8 mouse cellular contexts compared by ENCODE assay signal in genomic region chr2:25365091-25365761, GRCm38 (mm10). TPM values are rescaled to one million over a fixed set of nuclear protein-coding genes. Genes with fewer than 3 reads are reported as not detected.
DNase-seq lines count a peak whose midpoint lies in the region; ATAC-seq and TF ChIP-seq lines count a peak whose summit lies in the region.

Gene Uap1l1 (minus strand): TSS chr2:25365682.

- WGBS in limb, embryonic 13.5 days = under 1% methylated on average over 54 of the region's 54 CpGs
- whole genome bisulfite sequencing in midbrain, embryonic 14.5 days = 1% methylated on average over 54 of the region's 54 CpGs
- under 1% methylated on average over 50 of the region's 54 CpGs for WGBS in small intestine, adult 2 months

- peaks cover 51% of the 10 kb centered on the region for H3K27me3 ChIP-seq in limb, embryonic 13.5 days
- peaks cover 25% of the 10 kb centered on the region; the same call in 1 of the 2 replicates for H3K27me3 ChIP-seq in midbrain, embryonic 14.5 days (ENCODE audit: control insufficient read depth, insufficient read depth, low read length)
- H3K27me3 ChIP-seq in small intestine, adult 2 months (ENCODE audit: control insufficient read depth, insufficient read depth, low read length) = no peaks in the 10 kb centered on the region

- TF ChIP-seq CTCF in small intestine, adult 2 months (IDR thresholded peaks at IDR 0.05; ENCODE audit: extremely low read depth, insufficient read length, insufficient replicate concordance, low read depth, low read length) = no peak

- no peak within 1 kb of the TSS for H3K27ac ChIP-seq in limb, embryonic 13.5 days
- no peak within 1 kb of the TSS for H3K27ac ChIP-seq in midbrain, embryonic 14.5 days (replicated peaks; ENCODE audit: low read depth, low read length)
- H3K27ac ChIP-seq in small intestine, adult 2 months (ENCODE audit: insufficient read depth, low read depth, low read length) = peak within 1 kb of the TSS; percentile 89

- peak within 1 kb of the TSS; percentile 78 for H3K9ac ChIP-seq in limb, embryonic 13.5 days
- H3K9ac ChIP-seq in midbrain, embryonic 14.5 days (replicated peaks; ENCODE audit: low read length) = peak within 1 kb of the TSS; percentile 57

- peak; percentile 87 to 91 for DNase-seq in adrenal gland, adult (ENCODE audit: inconsistent age in 2 of 2, low spot score in 1 of 2)
- DNase-seq in embryo, embryonic 11.5 days (ENCODE audit: low read depth, low spot score) = peak; percentile 43
- peak; percentile 87 to 92 for DNase-seq in heart, adult 18-20 months
- peak; percentile 83 for DNase-seq in kidney, adult 18-20 months
- peak; percentile 79 for DNase-seq in midbrain, embryonic 14.5 days
- no peak for DNase-seq in c-Kit-positive CD71-positive TER-119-positive erythroid progenitor cells, embryonic 14.5 days (ENCODE audit: low spot score)

- H3K4me1 ChIP-seq in limb, embryonic 13.5 days = peaks cover 8% of the 10 kb centered on the region
- no peaks in the 10 kb centered on the region for H3K4me1 ChIP-seq in midbrain, embryonic 14.5 days (ENCODE audit: control insufficient read depth, insufficient read depth, low read length)
- H3K4me1 ChIP-seq in small intestine, adult 2 months (ENCODE audit: control insufficient read depth, insufficient read depth, insufficient read length, low read length) = peaks cover 29% of the 10 kb centered on the region

- peak within 1 kb of the TSS; percentile 67 for H3K4me3 ChIP-seq in limb, embryonic 13.5 days
- peak within 1 kb of the TSS; percentile 48 for H3K4me3 ChIP-seq in midbrain, embryonic 14.5 days (replicated peaks; ENCODE audit: low read depth, low read length)
- H3K4me3 ChIP-seq in small intestine, adult 2 months (ENCODE audit: low read depth, low read length) = peak within 1 kb of the TSS; percentile 91

- peak; percentile 69 for ATAC-seq in limb, embryonic 13.5 days (ENCODE audit: low FRiP score, low read depth)
- ATAC-seq in midbrain, embryonic 14.5 days (ENCODE audit: low FRiP score, low TSS enrichment) = 0 out of 2 replicates have a peak, but pooled peaks have one; percentile 34

- H3K4me2 ChIP-seq in limb, embryonic 13.5 days (replicated peaks) = peak within 1 kb of the TSS; percentile 99
- H3K4me2 ChIP-seq in midbrain, embryonic 14.5 days (ENCODE audit: low read length) = peak within 1 kb of the TSS; percentile 95

- no peaks in the 10 kb centered on the region for H3K9me3 ChIP-seq in limb, embryonic 13.5 days
- no peaks in the 10 kb centered on the region for H3K9me3 ChIP-seq in midbrain, embryonic 14.5 days (ENCODE audit: control insufficient read depth, low read length)

- peak; percentile 93 for TF ChIP-seq POLR2A in small intestine, adult 2 months (IDR thresholded peaks at IDR 0.05; ENCODE audit: low read depth, low read length)

- no peaks in the 10 kb centered on the region for H3K36me3 ChIP-seq in limb, embryonic 13.5 days
- H3K36me3 ChIP-seq in midbrain, embryonic 14.5 days (ENCODE audit: control insufficient read depth, insufficient read depth, low read length) = no peaks in the 10 kb centered on the region
- H3K36me3 ChIP-seq in small intestine, adult 2 months (ENCODE audit: control insufficient read depth, insufficient read depth, low read length) = peaks cover 24% of the 10 kb centered on the region

RNA-seq across cellular contexts. Expression of gene Uap1l1, which starts in this region (rescaled TPM):
- total RNA-seq in heart, adult 18-20 months (2021) = 10 to 100 TPM; 10.3 to 11.8 TPM
- 11.3 and 13.2 TPM in 2 replicates for polyA plus RNA-seq in limb, embryonic 13.5 days (2015; fragmentation: Nextera tagmentation; extraction: Ambion mirVana)
- 2.6 and 5.3 TPM in 2 replicates for polyA plus RNA-seq in midbrain, embryonic 14.5 days (2014; fragmentation: Nextera tagmentation; extraction: Ambion mirVana)
- 130 and 360 TPM in 2 replicates for polyA plus RNA-seq in small intestine, adult 2 months (2012; rRNA removed)
